Mouse (Mus musculus) neural tube, embryonic 14.5 days (tissue): ENCODE measurements at regions not wholly inside any gene's neighbourhood (a gene's known extent, or its start where the extent isn't known, plus 50 kb on each side); places are given as distances from the start of the nearest gene placed in this dataset.
A peak's percentile ranks its signal among the peaks of the same experiment; 100 is the strongest.

Experiments
- ATAC-seq: fragments of 200-750 bp; cut with Nextera tagmentation; 2 replicates; pipeline ENCODE4 v1.8.0; 2017; ENCODE audit warnings: low read depth, mild to moderate bottlenecking, moderate TSS enrichment, moderate library complexity
- H3K27ac ChIP-seq: fragments of 300-500 bp; sonication (generic); 2 replicates; pipeline ENCODE4 v1.5.1; 2014; ENCODE audit warnings: low read depth, mild to moderate bottlenecking, control low read depth, low read length, moderate library complexity, mixed read lengths
- H3K27me3 ChIP-seq: fragments of 300-500 bp; sonication (generic); 2 replicates; pipeline ENCODE4 v1.6.1; 2014; ENCODE audit warnings: low read length; ENCODE audit not compliant: control insufficient read depth, insufficient read depth
- H3K36me3 ChIP-seq: fragments of 300-500 bp; sonication (generic); 2 replicates; pipeline ENCODE4 v1.6.1; 2014; ENCODE audit warnings: low read length, mixed read lengths; ENCODE audit not compliant: control insufficient read depth, insufficient read depth
- H3K4me1 ChIP-seq: fragments of 300-500 bp; sonication (generic); 2 replicates; pipeline ENCODE4 v1.6.1; 2014; ENCODE audit warnings: low read length; ENCODE audit not compliant: control insufficient read depth, insufficient read depth
- H3K4me2 ChIP-seq: fragments of 300-500 bp; sonication (generic); 2 replicates; pipeline ENCODE4 v1.6.1; 2014; ENCODE audit warnings: mild to moderate bottlenecking, low read depth, low read length, control low read depth
- H3K4me3 ChIP-seq: fragments of 300-500 bp; sonication (generic); 2 replicates; pipeline ENCODE4 v1.5.1; 2014; ENCODE audit warnings: low read depth, low read length, control low read depth, mixed read lengths
- H3K9ac ChIP-seq: fragments of 300-500 bp; sonication (generic); replicated peaks from 2 replicates; pipeline ENCODE4 v1.6.1; 2014; ENCODE audit warnings: low read depth, mild to moderate bottlenecking, control low read depth, low read length, mixed read lengths
- H3K9me3 ChIP-seq: fragments of 300-500 bp; sonication (generic); 2 replicates; pipeline ENCODE4 v1.6.1; 2016; ENCODE audit warnings: low read length; ENCODE audit not compliant: control insufficient read depth
- WGBS: fragments of 180-500 bp; shearing (Covaris S2); extraction: QIAGEN DNeasy Blood & Tissue Kit; methylation state at CpG from one replicate; pipeline ENCODE4 v1.1.7; 2014; 5-methylcytosine and 5-hydroxymethylcytosine counted together

- no peak for ATAC-seq
Measured at GRCm38 (mm10) chr12:10514278-10514677, 123.7 kb downstream of the Rdh14 start.

GRCm38 (mm10) chr12:10524509-10525286 lies 134.1 kb downstream of the Rdh14 start:
- Histone ChIP-seq H3K36me3 (no peaks in the 10 kb centered on the region), H3K4me3 (no peak overlapping the region), H3K4me2 (no peak overlapping the region), H3K9me3 (no peaks in the 10 kb centered on the region), H3K27ac (no peak overlapping the region), H3K4me1 (no peaks in the 10 kb centered on the region), H3K27me3 (no peaks in the 10 kb centered on the region), H3K9ac (no peak overlapping the region)
- WGBS: 68% methylated on average over 7 of the region's 7 CpGs
- ATAC-seq: no peak

More at GRCm38 (mm10) chr12:10514278-10514677, 123.7 kb downstream of the Rdh14 start:
- 88% methylated on average over 8 of the region's 8 CpGs for WGBS
- Histone ChIP-seq H3K9ac (no peak overlapping the region), H3K9me3 (no peaks in the 10 kb centered on the region), H3K4me1 (no peaks in the 10 kb centered on the region), H3K27ac (no peak overlapping the region), H3K36me3 (no peaks in the 10 kb centered on the region), H3K27me3 (no peaks in the 10 kb centered on the region), H3K4me3 (no peak overlapping the region), H3K4me2 (no peak overlapping the region)

GRCm38 (mm10) chr12:10525934-10526333 lies 135.4 kb downstream of the Rdh14 start:
- H3K4me3 ChIP-seq: no peak overlapping the region
- 89% methylated on average over 4 of the region's 4 CpGs for WGBS

GRCm38 (mm10) chr12:10529077-10529476 lies 138.5 kb downstream of the Rdh14 start:
- no peaks in the 10 kb centered on the region for H3K36me3 ChIP-seq
- 86% methylated on average over 2 of the region's 2 CpGs for WGBS
- H3K4me3 ChIP-seq: no peak overlapping the region
- no peak for ATAC-seq
- no peaks in the 10 kb centered on the region for H3K4me1 ChIP-seq
- H3K27me3 ChIP-seq: no peaks in the 10 kb centered on the region
- H3K9ac ChIP-seq: no peak overlapping the region
- H3K27ac ChIP-seq: no peak overlapping the region
- H3K9me3 ChIP-seq: no peaks in the 10 kb centered on the region
- no peak overlapping the region for H3K4me2 ChIP-seq

More at GRCm38 (mm10) chr12:10525934-10526333, 135.4 kb downstream of the Rdh14 start:
- no peak for ATAC-seq
- H3K4me1 ChIP-seq: no peaks in the 10 kb centered on the region
- H3K9ac ChIP-seq: no peak overlapping the region
- no peak overlapping the region for H3K27ac ChIP-seq
- H3K27me3 ChIP-seq: no peaks in the 10 kb centered on the region
- no peaks in the 10 kb centered on the region for H3K9me3 ChIP-seq
- no peaks in the 10 kb centered on the region for H3K36me3 ChIP-seq
- no peak overlapping the region for H3K4me2 ChIP-seq

GRCm38 (mm10) chr12:10530996-10531395 lies 140.4 kb downstream of the Rdh14 start:
- no peak overlapping the region for H3K4me3 ChIP-seq
- no peaks in the 10 kb centered on the region for H3K4me1 ChIP-seq
- ATAC-seq: no peak
- no peaks in the 10 kb centered on the region for H3K9me3 ChIP-seq
- H3K9ac ChIP-seq: no peak overlapping the region
- no peaks in the 10 kb centered on the region for H3K27me3 ChIP-seq
- H3K36me3 ChIP-seq: no peaks in the 10 kb centered on the region
- H3K4me2 ChIP-seq: no peak overlapping the region
- 91% methylated on average over 3 of the region's 3 CpGs for WGBS
- H3K27ac ChIP-seq: no peak overlapping the region

- no peak overlapping the region for H3K4me2 ChIP-seq
- H3K27me3 ChIP-seq: no peaks in the 10 kb centered on the region
- no peaks in the 10 kb centered on the region for H3K36me3 ChIP-seq
- H3K27ac ChIP-seq: no peak overlapping the region
- H3K4me3 ChIP-seq: no peak overlapping the region
- no peak overlapping the region for H3K9ac ChIP-seq
- no peaks in the 10 kb centered on the region for H3K4me1 ChIP-seq
- no peak for ATAC-seq
- no peaks in the 10 kb centered on the region for H3K9me3 ChIP-seq
- 93% methylated on average over 6 of the region's 6 CpGs for WGBS
Measured at GRCm38 (mm10) chr12:10533971-10534370, 143.4 kb downstream of the Rdh14 start.

- no peaks in the 10 kb centered on the region for H3K36me3 ChIP-seq
- 76% methylated on average over 12 of the region's 12 CpGs for WGBS
- ATAC-seq: no peak
- no peak overlapping the region for H3K4me2 ChIP-seq
- no peak overlapping the region for H3K9ac ChIP-seq
- no peaks in the 10 kb centered on the region for H3K27me3 ChIP-seq
- H3K27ac ChIP-seq: no peak overlapping the region
- H3K9me3 ChIP-seq: no peaks in the 10 kb centered on the region
- no peak overlapping the region for H3K4me3 ChIP-seq
- no peaks in the 10 kb centered on the region for H3K4me1 ChIP-seq
Measured at GRCm38 (mm10) chr12:10536239-10536638, 145.7 kb downstream of the Rdh14 start.

GRCm38 (mm10) chr12:10537069-10537468 lies 146.5 kb downstream of the Rdh14 start:
- Histone ChIP-seq H3K27me3 (no peaks in the 10 kb centered on the region), H3K9ac (no peak overlapping the region), H3K4me1 (no peaks in the 10 kb centered on the region), H3K9me3 (no peaks in the 10 kb centered on the region), H3K4me2 (no peak overlapping the region), H3K27ac (no peak overlapping the region), H3K36me3 (no peaks in the 10 kb centered on the region), H3K4me3 (no peak overlapping the region)
- WGBS: 3% methylated on average over 4 of the region's 4 CpGs
- ATAC-seq: peak; percentile 82

- Histone ChIP-seq H3K27ac (no peak overlapping the region), H3K4me3 (no peak overlapping the region), H3K36me3 (no peaks in the 10 kb centered on the region), H3K9me3 (no peaks in the 10 kb centered on the region), H3K4me1 (no peaks in the 10 kb centered on the region), H3K4me2 (no peak overlapping the region), H3K27me3 (no peaks in the 10 kb centered on the region), H3K9ac (no peak overlapping the region)
- no peak for ATAC-seq
- 46% methylated on average over 1 of the region's 1 CpGs for WGBS
Measured at GRCm38 (mm10) chr12:10549481-10550201, 159.1 kb downstream of the Rdh14 start.
